Mouse (Mus musculus) cerebellum, adult 11-12 months (tissue): ENCODE data around the gene 2310009B15Rik.

Experiments
- DNase-seq: peaks from one replicate; pipeline ENCODE4 v3.0.0; 2022

The 2310009B15Rik gene

GRCm38 (mm10) chr1:138856101-138856950, at the start of gene 2310009B15Rik:
2310009B15Rik (minus strand) TSS chr1:138856852.
- peak; percentile 76 for DNase-seq

- DNase-seq, result no peak
These were observed 49.6 kb upstream of the 2310009B15Rik start for GRCm38 (mm10) chr1:138906256-138906655.

- DNase-seq, result no peak
These were observed 48.6 kb upstream of the 2310009B15Rik start for GRCm38 (mm10) chr1:138905092-138905765.

GRCm38 (mm10) chr1:138903894-138904293, 47.2 kb upstream of the 2310009B15Rik start:
- DNase-seq, result no peak

- DNase-seq, result peak; percentile 84
These were observed 44.9 kb upstream of the 2310009B15Rik start for GRCm38 (mm10) chr1:138901431-138902117.

GRCm38 (mm10) chr1:138896088-138896487, 39.4 kb upstream of the 2310009B15Rik start:
- DNase-seq, result no peak

- DNase-seq, result no peak
These were observed 21.0 kb upstream of the 2310009B15Rik start for GRCm38 (mm10) chr1:138877470-138878254.

- DNase-seq, result no peak
These were observed 19.9 kb upstream of the 2310009B15Rik start for GRCm38 (mm10) chr1:138876371-138877045.

- no peak for DNase-seq
These were observed 5.8 kb downstream of the 2310009B15Rik start for GRCm38 (mm10) chr1:138850823-138851222.

GRCm38 (mm10) chr1:138850161-138850539, 6.5 kb downstream of the 2310009B15Rik start:
- DNase-seq, result no peak

- no peak for DNase-seq
These were observed 7.0 kb downstream of the 2310009B15Rik start for GRCm38 (mm10) chr1:138849531-138850160.

- no peak for DNase-seq
These were observed 8.0 kb downstream of the 2310009B15Rik start, which contains the start of gene Lhx9 for GRCm38 (mm10) chr1:138848511-138849109. Lhx9 (minus strand) TSS chr1:138848577.

- no peak for DNase-seq
These were observed 8.6 kb downstream of the 2310009B15Rik start for GRCm38 (mm10) chr1:138848026-138848425.

- no peak for DNase-seq
These were observed 9.5 kb downstream of the 2310009B15Rik start for GRCm38 (mm10) chr1:138847146-138847545.

GRCm38 (mm10) chr1:138846581-138846980, 10.1 kb downstream of the 2310009B15Rik start:
- DNase-seq, result no peak

- DNase-seq, result no peak
These were observed 10.5 kb downstream of the 2310009B15Rik start for GRCm38 (mm10) chr1:138846131-138846530.

- no peak for DNase-seq
These were observed 11.2 kb downstream of the 2310009B15Rik start for GRCm38 (mm10) chr1:138845481-138845880.

GRCm38 (mm10) chr1:138844166-138844565, 12.5 kb downstream of the 2310009B15Rik start:
- DNase-seq, result no peak

GRCm38 (mm10) chr1:138843361-138844091, 13.1 kb downstream of the 2310009B15Rik start:
- no peak for DNase-seq

GRCm38 (mm10) chr1:138842756-138843155, 13.9 kb downstream of the 2310009B15Rik start:
- DNase-seq, result no peak
